Mouse (Mus musculus): Measurements from ENCODE around the gene Egln2. TPM values are rescaled to one million over a fixed set of nuclear protein-coding genes. Genes with fewer than 3 reads are reported as not detected.
A peak's percentile ranks its signal among the peaks of the same experiment; 100 is the strongest.

Egln2 gene
- polyA plus RNA-seq (2012; rRNA removed): 98.6 and 102 TPM in 2 replicates

- no peak for DNase-seq (ENCODE audit: low read depth)
Measured at GRCm38 (mm10) chr7:27166614-27167474, at the start of gene Egln2. TSS of gene Egln2 (minus strand) at chr7:27166802.

- DNase-seq (ENCODE audit: low read depth): no peak
Measured at GRCm38 (mm10) chr7:27212626-27213025, 46.0 kb upstream of the Egln2 start.

- DNase-seq (ENCODE audit: low read depth): no peak
Measured at GRCm38 (mm10) chr7:27203730-27204449, 37.3 kb upstream of the Egln2 start.

GRCm38 (mm10) chr7:27198779-27199178 lies 32.2 kb upstream of the Egln2 start:
- no peak for DNase-seq (ENCODE audit: low read depth)

- DNase-seq (ENCODE audit: low read depth): no peak
Measured at GRCm38 (mm10) chr7:27198355-27198754, 31.8 kb upstream of the Egln2 start.

- DNase-seq (ENCODE audit: low read depth): no peak
Measured at GRCm38 (mm10) chr7:27197634-27198033, 31.0 kb upstream of the Egln2 start.

- no peak for DNase-seq (ENCODE audit: low read depth)
Measured at GRCm38 (mm10) chr7:27197136-27197535, 30.5 kb upstream of the Egln2 start.

- peak; percentile 99 for DNase-seq (ENCODE audit: low read depth)
Measured at GRCm38 (mm10) chr7:27195681-27196611, 29.3 kb upstream of the Egln2 start, which contains the start of the genes BC024978 and Snrpa. TSS of gene BC024978 (plus strand) at chr7:27195781. TSS of gene Snrpa (minus strand) at chr7:27196271.

- DNase-seq (ENCODE audit: low read depth): no peak
Measured at GRCm38 (mm10) chr7:27193731-27194130, 27.1 kb upstream of the Egln2 start.

GRCm38 (mm10) chr7:27192434-27192833 lies 25.8 kb upstream of the Egln2 start:
- DNase-seq (ENCODE audit: low read depth): no peak

- no peak for DNase-seq (ENCODE audit: low read depth)
Measured at GRCm38 (mm10) chr7:27189271-27189931, 22.8 kb upstream of the Egln2 start.

GRCm38 (mm10) chr7:27185986-27186385 lies 19.4 kb upstream of the Egln2 start:
- DNase-seq (ENCODE audit: low read depth): no peak

- DNase-seq (ENCODE audit: low read depth): no peak
Measured at GRCm38 (mm10) chr7:27184964-27185363, 18.4 kb upstream of the Egln2 start.

- no peak for DNase-seq (ENCODE audit: low read depth)
Measured at GRCm38 (mm10) chr7:27182498-27182897, 15.9 kb upstream of the Egln2 start.

- no peak for DNase-seq (ENCODE audit: low read depth)
Measured at GRCm38 (mm10) chr7:27180837-27181695, 14.5 kb upstream of the Egln2 start, which contains the start of the genes Gm21983 and Mia. TSS of gene Gm21983 (minus strand) at chr7:27181086. TSS of gene Mia (minus strand) at chr7:27181157.

GRCm38 (mm10) chr7:27180036-27180435 lies 13.4 kb upstream of the Egln2 start:
- DNase-seq (ENCODE audit: low read depth): no peak

GRCm38 (mm10) chr7:27179217-27179918 lies 12.8 kb upstream of the Egln2 start:
- no peak for DNase-seq (ENCODE audit: low read depth)

GRCm38 (mm10) chr7:27178324-27179216 lies 12.0 kb upstream of the Egln2 start, which contains the start of gene Rab4b:
TSS of gene Rab4b (minus strand) at chr7:27178896.
- DNase-seq (ENCODE audit: low read depth): peak; percentile 95
